Mouse (Mus musculus) retina, postnatal 1 day (tissue): ENCODE measurements around the gene Gm49384.

Experiments
- DNase-seq: peaks from one replicate; pipeline ENCODE4 v3.0.0-alpha.2; 2012

Gm49384 gene

GRCm38 (mm10) chr12:69204052-69204833 lies at the start of gene Gm49384:
Gene Gm49384, minus strand, starts transcription at chr12:69204267.
- peak; percentile 43 for DNase-seq

DNA sequence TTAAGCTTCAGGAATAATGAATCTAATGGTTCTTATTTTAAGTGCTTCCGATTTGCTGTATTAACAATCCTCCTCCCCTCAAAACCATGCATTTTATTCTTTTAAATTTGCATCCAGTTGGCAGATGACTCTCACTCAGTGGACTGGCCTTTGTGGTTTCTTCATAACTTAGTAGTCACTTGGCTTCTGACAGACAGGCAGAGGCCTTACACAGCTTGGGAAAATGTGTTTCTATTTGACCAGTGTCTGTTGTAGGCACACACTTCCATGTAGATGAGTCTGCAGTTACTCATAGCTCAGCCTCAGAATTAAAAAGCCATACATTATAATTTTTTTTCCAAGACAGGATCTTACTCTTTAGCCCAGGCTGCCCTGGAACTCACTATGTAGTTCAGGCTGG lies 49.7 kb upstream of the Gm49384 start:
- no peak for DNase-seq

GRCm38 (mm10) chr12:69250756-69251155 lies 46.7 kb upstream of the Gm49384 start:
- no peak for DNase-seq

GRCm38 (mm10) chr12:69249766-69250165 lies 45.7 kb upstream of the Gm49384 start:
- DNase-seq, result no peak

- DNase-seq, result peak; percentile 87
Measured at GRCm38 (mm10) chr12:69241771-69242431, 37.8 kb upstream of the Gm49384 start.

- DNase-seq, result no peak
Measured at GRCm38 (mm10) chr12:69241405-69241770, 37.3 kb upstream of the Gm49384 start.

- no peak for DNase-seq
Measured at GRCm38 (mm10) chr12:69240876-69241275, 36.8 kb upstream of the Gm49384 start, which contains the start of gene Klhdc1. Gene Klhdc1, plus strand, starts transcription at chr12:69241176.

- peak; percentile 40 for DNase-seq
Measured at GRCm38 (mm10) chr12:69238284-69238683, 34.2 kb upstream of the Gm49384 start.

- DNase-seq, result no peak
Measured at GRCm38 (mm10) chr12:69235782-69236181, 31.7 kb upstream of the Gm49384 start.

GRCm38 (mm10) chr12:69229251-69229650 lies 25.2 kb upstream of the Gm49384 start:
- peak; percentile 31 for DNase-seq

- DNase-seq, result peak; percentile 89
Measured at GRCm38 (mm10) chr12:69227776-69228466, 23.9 kb upstream of the Gm49384 start, which contains the start of gene Pole2. Gene Pole2, minus strand, starts transcription at chr12:69228195.

DNA sequence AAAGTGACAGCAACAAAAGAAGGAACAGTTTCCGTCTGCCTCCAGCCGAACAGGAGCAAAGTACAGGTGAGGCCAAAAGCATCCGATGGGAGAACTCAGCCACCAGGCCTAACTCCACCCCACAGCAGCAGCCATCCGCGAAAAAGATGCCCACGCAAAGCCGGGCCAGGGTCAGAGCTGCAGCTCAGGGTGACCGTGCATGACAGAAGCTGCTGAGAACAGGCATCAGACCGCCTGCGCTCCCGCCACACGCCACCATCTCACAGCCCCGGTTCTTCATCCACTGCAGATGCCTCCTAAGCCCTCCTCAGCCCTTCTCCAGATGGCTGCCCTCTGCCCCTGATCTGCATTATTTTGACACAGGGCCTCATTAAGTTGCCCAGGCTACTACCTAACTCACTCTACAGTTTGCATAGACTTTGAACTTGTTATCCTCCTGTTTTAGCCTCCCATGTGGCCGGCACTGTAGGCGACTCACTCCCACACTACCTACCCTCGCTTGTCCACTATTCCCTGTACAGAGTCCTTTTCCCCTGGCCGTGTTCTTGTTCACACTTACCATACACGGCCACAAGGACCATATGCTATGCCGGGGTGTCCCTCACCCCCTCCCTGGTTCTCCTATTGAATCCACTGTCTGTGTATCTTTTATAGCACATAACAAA lies 16.7 kb upstream of the Gm49384 start:
- no peak for DNase-seq

GRCm38 (mm10) chr12:69216587-69216986 lies 12.5 kb upstream of the Gm49384 start:
- DNase-seq, result no peak

DNA sequence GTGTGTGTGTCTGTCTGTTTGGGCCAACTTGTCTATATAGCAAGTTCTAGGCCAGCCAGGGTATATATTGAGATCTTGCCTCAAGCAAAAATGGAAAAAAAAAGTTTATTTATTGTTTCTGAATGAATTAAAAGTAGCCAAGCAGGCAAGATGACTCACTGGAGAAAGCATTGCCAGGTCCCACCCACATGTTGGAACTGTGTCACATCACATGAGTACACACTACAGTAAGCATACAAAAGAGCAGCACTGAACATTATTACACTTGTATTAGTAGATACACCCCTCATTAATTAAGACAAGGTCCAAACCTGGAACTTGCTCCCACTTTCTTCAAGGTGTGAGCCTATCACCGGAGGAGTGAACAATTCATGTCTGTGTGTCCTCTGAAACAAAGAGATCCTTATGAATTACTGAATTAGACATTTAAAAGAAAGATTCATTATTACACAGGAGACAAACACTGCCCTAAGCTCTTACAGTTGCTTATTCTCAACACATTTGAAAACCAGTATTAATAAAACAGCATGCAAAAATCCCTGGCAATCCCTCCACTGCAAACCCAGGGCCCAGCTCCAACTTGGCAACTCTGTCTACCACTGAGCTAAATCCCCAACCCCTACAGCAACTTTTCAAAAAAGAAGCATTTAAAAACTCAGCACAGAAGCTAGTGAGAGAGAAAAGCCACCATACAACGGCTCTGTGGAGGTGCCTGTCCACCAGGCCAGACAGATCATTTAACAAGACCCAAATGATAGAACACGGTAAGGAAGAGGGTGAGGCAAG lies 11.1 kb upstream of the Gm49384 start:
- DNase-seq, result no peak

DNA sequence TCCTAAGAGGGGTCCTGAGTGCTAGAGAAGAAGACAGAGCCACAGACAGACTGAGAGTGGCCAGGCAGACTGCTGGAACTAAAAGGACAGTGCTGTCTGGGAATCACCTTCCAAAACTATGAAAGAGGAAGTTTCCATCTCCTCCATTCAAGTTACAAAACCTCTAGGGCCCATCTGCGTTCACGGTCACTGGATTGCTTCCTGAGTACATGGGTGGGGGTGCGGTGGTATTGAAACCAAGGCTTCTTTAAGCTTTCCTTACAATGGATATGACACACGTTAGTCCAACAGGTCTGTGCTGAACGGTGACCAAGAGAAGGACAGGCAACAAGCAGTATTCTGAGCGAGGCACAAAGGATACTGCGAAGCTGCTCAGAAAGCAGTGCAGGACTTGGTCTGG lies 10.3 kb upstream of the Gm49384 start:
- DNase-seq, result no peak

GRCm38 (mm10) chr12:69213186-69213777 lies 9.2 kb upstream of the Gm49384 start:
- DNase-seq, result no peak

- DNase-seq, result peak; percentile 32
Measured at GRCm38 (mm10) chr12:69211057-69211456, 7.0 kb upstream of the Gm49384 start.

DNA sequence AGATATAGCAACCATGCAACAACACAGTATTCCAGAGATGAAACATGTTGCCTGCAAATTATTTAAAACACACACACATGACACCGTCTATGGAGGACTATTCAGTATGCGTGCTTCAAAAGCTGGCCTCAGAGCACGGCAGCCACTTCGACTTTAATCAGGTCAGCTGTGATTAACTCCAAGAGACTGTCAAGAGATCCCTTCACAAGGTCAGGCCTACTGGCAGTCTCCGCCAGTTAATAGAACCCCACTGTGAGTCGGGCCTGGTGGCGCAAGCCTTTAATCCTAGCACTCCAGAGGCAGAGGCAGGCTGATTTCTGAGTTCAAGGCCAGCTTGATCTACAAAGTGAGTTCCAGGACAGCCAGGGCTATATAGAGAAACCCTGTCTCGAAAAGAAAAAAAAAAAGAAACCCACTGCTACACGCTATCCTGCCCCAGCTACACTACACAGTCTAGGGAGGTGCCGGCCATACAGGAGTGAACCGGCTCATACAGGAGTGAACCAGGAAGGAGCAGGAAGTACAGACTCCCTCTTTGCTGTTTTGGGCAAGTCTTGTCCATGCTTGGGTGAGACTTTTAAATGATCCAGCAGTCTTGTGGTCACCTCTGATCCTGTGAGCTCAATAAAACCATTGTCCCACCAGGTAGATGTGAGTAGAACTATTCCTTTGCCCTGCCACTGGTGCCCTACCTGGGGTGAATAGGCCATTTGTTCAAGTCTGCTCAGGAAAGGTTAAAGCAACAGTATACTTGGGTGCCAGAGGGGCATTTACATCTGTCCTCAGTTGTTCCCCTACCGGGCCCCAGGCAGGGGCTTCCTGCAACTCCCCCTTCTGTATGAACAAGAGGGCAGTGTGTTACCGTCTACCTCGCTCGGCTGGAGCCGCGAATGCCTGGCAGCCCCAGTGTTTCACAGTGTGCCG lies 6.3 kb upstream of the Gm49384 start:
- no peak for DNase-seq

- no peak for DNase-seq
Measured at GRCm38 (mm10) chr12:69208520-69208919, 4.5 kb upstream of the Gm49384 start.

DNA sequence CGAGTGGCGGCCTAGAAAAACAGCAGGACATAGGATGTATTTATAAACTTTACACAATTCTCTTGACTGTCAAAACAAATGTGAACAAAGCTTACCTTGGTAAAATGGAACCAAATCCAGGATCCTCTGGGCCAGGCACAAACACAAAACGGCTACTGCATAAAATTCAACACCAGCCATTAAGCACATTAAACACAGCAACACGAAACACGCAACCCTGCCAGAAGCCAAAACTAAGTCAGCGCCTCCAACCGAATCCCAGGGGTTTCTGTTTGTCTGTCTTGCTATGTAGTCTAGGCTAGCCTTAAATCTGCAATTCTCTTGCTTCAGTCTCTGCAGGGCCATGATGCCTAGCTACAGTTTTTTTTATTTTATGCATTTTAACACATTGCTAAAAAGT lies 3.9 kb upstream of the Gm49384 start:
- no peak for DNase-seq

GRCm38 (mm10) chr12:69207396-69207795 lies 3.3 kb upstream of the Gm49384 start:
- no peak for DNase-seq
